Mouse (Mus musculus) MEL (cell line): ENCODE measurements around the gene Sez6. TPM values are rescaled to one million over a fixed set of nuclear protein-coding genes. Genes with fewer than 3 reads are reported as not detected.

ENCODE experiments used
- DNase-seq: peaks from one replicate; pipeline ENCODE4 v3.0.0; 2011; ENCODE audit warnings: low read depth, low spot score
- H3K27ac ChIP-seq: 2 replicates; pipeline ENCODE4 v1.5.1; 2012; ENCODE audit warnings: low read depth, mild to moderate bottlenecking, control low read depth, low read length, moderate library complexity; ENCODE audit not compliant: control insufficient read depth
- H3K27me3 ChIP-seq, 2 experiments: fragments of 150-350 bp in 1 of 2; sonication (generic) in 1 of 2; 2 replicates each; pipeline ENCODE4 v1.6.1; 2012; ENCODE audit warnings: low read length in 2 of 2, mild to moderate bottlenecking in 2 of 2, improper control_type of control experiment in 1 of 2, moderate library complexity in 1 of 2; ENCODE audit not compliant: insufficient read depth in 2 of 2, control insufficient read depth in 1 of 2
- H3K36me3 ChIP-seq, 2 experiments: 2 replicates each; pipeline ENCODE4 v1.6.1; 2012 to 2014; ENCODE audit warnings: low read length in 2 of 2, improper control_type of control experiment in 1 of 2, inconsistent platforms in 1 of 2, mild to moderate bottlenecking in 1 of 2; ENCODE audit not compliant: insufficient read depth in 2 of 2, control insufficient read depth in 1 of 2
- H3K4me1 ChIP-seq, 2 experiments: fragments of 150-350 bp in 1 of 2; sonication (generic) in 1 of 2; 2 replicates each; pipeline ENCODE4 v1.6.1; 2012; ENCODE audit warnings: low read length in 2 of 2, improper control_type of control experiment in 1 of 2, mild to moderate bottlenecking in 1 of 2; ENCODE audit not compliant: insufficient read depth in 2 of 2, control insufficient read depth in 1 of 2
- H3K4me3 ChIP-seq, 2 experiments: fragments of 150-350 bp in 1 of 2; sonication (generic) in 1 of 2; 2 replicates each; pipeline ENCODE4 v1.5.1; 2012; ENCODE audit warnings: low read depth in 2 of 2, low read length in 2 of 2, mild to moderate bottlenecking in 2 of 2, moderate library complexity in 2 of 2, control low read depth in 1 of 2, improper control_type of control experiment in 1 of 2; ENCODE audit not compliant: control insufficient read depth in 1 of 2, insufficient read depth in 1 of 2
- H3K79me2 ChIP-seq: 2 replicates; pipeline ENCODE4 v1.6.1; 2012; ENCODE audit warnings: mild to moderate bottlenecking, low read length, moderate library complexity; ENCODE audit not compliant: control insufficient read depth, poor library complexity, insufficient read depth
- H3K9ac ChIP-seq: 2 replicates; pipeline ENCODE4 v1.6.1; 2012; ENCODE audit warnings: low read depth, mild to moderate bottlenecking, control low read depth, low read length, moderate library complexity; ENCODE audit not compliant: control insufficient read depth, poor library complexity, severe bottlenecking
- H3K9me3 ChIP-seq: fragments of 150-350 bp; sonication (generic); replicated peaks from 2 replicates; pipeline ENCODE4 v1.6.1; 2012; ENCODE audit warnings: mild to moderate bottlenecking, low read length, improper control_type of control experiment, moderate library complexity; ENCODE audit not compliant: insufficient read depth
- CHD1 ChIP-seq: IDR thresholded peaks from 2 replicates; pipeline ENCODE4 v1.6.1; 2012; ENCODE audit warnings: low read depth, mild to moderate bottlenecking, inconsistent platforms, low read length, improper control_type of control experiment
- CHD2 ChIP-seq: IDR thresholded peaks from 2 replicates; pipeline ENCODE4 v1.6.1; 2011; ENCODE audit warnings: low read length, improper control_type of control experiment
- CTCF ChIP-seq, 3 experiments: IDR thresholded peaks in 2 of 3; conservative IDR thresholded peaks in 1 of 3; 2 replicates each; pipeline ENCODE4 v1.5.1; 2011 to 2012; ENCODE audit warnings: low read length in 3 of 3, low read depth in 2 of 3, mild to moderate bottlenecking in 2 of 3, improper control_type of control experiment in 1 of 3, inconsistent platforms in 1 of 3, mixed read lengths in 1 of 3, moderate library complexity in 1 of 3; ENCODE audit not compliant: control insufficient read depth in 1 of 3, insufficient read depth in 1 of 3, poor library complexity in 1 of 3, severe bottlenecking in 1 of 3
- EP300 ChIP-seq, 2 experiments: IDR thresholded peaks; 2 replicates each; pipeline ENCODE4 v1.6.1; 2011; ENCODE audit warnings: improper control_type of control experiment in 2 of 2, low read length in 2 of 2, low read depth in 1 of 2, mild to moderate bottlenecking in 1 of 2
- MAFK ChIP-seq: IDR thresholded peaks from 2 replicates; pipeline ENCODE4 v1.6.1; 2011; ENCODE audit warnings: low read depth, mild to moderate bottlenecking, low read length, improper control_type of control experiment, borderline replicate concordance
- MAZ ChIP-seq: IDR thresholded peaks from 2 replicates; pipeline ENCODE4 v1.6.1; 2012; ENCODE audit warnings: low read depth, mild to moderate bottlenecking, inconsistent platforms, low read length, improper control_type of control experiment
- NELFE ChIP-seq: IDR thresholded peaks from 2 replicates; pipeline ENCODE4 v1.6.1; 2011; ENCODE audit warnings: low read depth, low read length, improper control_type of control experiment
- NRF1 ChIP-seq: IDR thresholded peaks from 2 replicates; pipeline ENCODE4 v1.6.1; 2014; ENCODE audit warnings: low read depth, mild to moderate bottlenecking, inconsistent platforms, low read length, improper control_type of control experiment, moderate library complexity; ENCODE audit not compliant: poor library complexity, insufficient read depth, severe bottlenecking
- POLR2AphosphoS2 ChIP-seq: IDR thresholded peaks from 2 replicates; pipeline ENCODE4 v1.6.1; 2011; ENCODE audit warnings: low read length, improper control_type of control experiment
- POLR2AphosphoS5 ChIP-seq: IDR thresholded peaks from 2 replicates; pipeline ENCODE4 v1.6.1; 2012; ENCODE audit warnings: low read depth, borderline replicate concordance, mild to moderate bottlenecking, inconsistent platforms, low read length, moderate library complexity, mixed read lengths
- RCOR1 ChIP-seq: IDR thresholded peaks from 2 replicates; pipeline ENCODE4 v1.6.1; 2012; ENCODE audit warnings: low read depth, mild to moderate bottlenecking, inconsistent platforms, low read length, improper control_type of control experiment
- UBTF ChIP-seq: IDR thresholded peaks from 2 replicates; pipeline ENCODE4 v1.6.1; 2012; ENCODE audit warnings: low read depth, mild to moderate bottlenecking, inconsistent platforms, low read length, improper control_type of control experiment, moderate library complexity, borderline replicate concordance; ENCODE audit not compliant: insufficient read depth
- ZKSCAN1 ChIP-seq: IDR thresholded peaks from 2 replicates; pipeline ENCODE4 v1.6.1; 2012; ENCODE audit warnings: low read depth, mild to moderate bottlenecking, inconsistent platforms, low read length, improper control_type of control experiment, moderate library complexity
- ZNF384 ChIP-seq: IDR thresholded peaks from 2 replicates; pipeline ENCODE4 v1.6.1; 2012; ENCODE audit warnings: low read depth, mild to moderate bottlenecking, inconsistent platforms, low read length, improper control_type of control experiment
- polyA plus RNA-seq, 2 experiments: library from polyadenylated mRNA; stranded (reverse) in 1 of 2; unstranded in 1 of 2; fragments of >175 nt in 1 of 2; fragments of >200 nt in 1 of 2; gene quantifications; 2 replicates each; pipeline versions ENCODE4 v1.2.1 to v1.2.4; 2012; ENCODE audit warnings: low replicate concordance in 2 of 2, low read depth in 1 of 2; ENCODE audit not compliant: insufficient read length in 2 of 2, insufficient read depth in 1 of 2, missing spikeins in 1 of 2
- total RNA-seq: library from RNA; depleted of rRNA; stranded (reverse); fragments of 300-350 nt; gene quantifications from 2 replicates; pipeline ENCODE4 v1.2.3, GENCODE M21; 2012

Sez6 gene
- total and polyA plus RNA-seq, 3 experiments: 0.04 TPM; not detected in 2

GRCm38 (mm10) chr11:77934111-77934521, 3.5 kb downstream of the Sez6 start:
- TF ChIP-seq NELFE: no peak
- DNase-seq: no peak
- no peaks in the 10 kb centered on the region for H3K9me3 ChIP-seq
- no peak overlapping the region for H3K4me3 ChIP-seq
- H3K36me3 ChIP-seq: no peaks in the 10 kb centered on the region
- H3K27me3 ChIP-seq: peaks cover 16 to 22% of the 10 kb centered on the region in 2 experiments
- H3K79me2 ChIP-seq: no peaks in the 10 kb centered on the region
- no peak overlapping the region for H3K9ac ChIP-seq
- no peaks in the 10 kb centered on the region for H3K4me1 ChIP-seq
- no peak overlapping the region for H3K27ac ChIP-seq

GRCm38 (mm10) chr11:77934568-77935311, 4.1 kb downstream of the Sez6 start:
- TF ChIP-seq EP300 (IDR thresholded peaks at IDR 0.05; ENCODE audit: low read depth in 1 of 2, low read length in 2 of 2): no peak
- TF ChIP-seq CTCF (IDR thresholded peaks at IDR 0.05 in 2 of 3, conservative IDR thresholded peaks at IDR 0.05 in 1 of 3; ENCODE audit: control insufficient read depth in 1 of 3, insufficient read depth in 1 of 3, low read depth in 2 of 3, low read length in 3 of 3, poor library complexity in 1 of 3, severe bottlenecking in 1 of 3): no peak
- no peak for TF ChIP-seq NELFE
- no peak for TF ChIP-seq MAZ
- no peak for TF ChIP-seq MAFK
- TF ChIP-seq POLR2AphosphoS2: no peak
- no peak for TF ChIP-seq CHD2
- no peak for TF ChIP-seq ZNF384
- TF ChIP-seq UBTF: no peak
- TF ChIP-seq NRF1: no peak
- no peak for TF ChIP-seq CHD1
- TF ChIP-seq RCOR1: no peak
- no peak for TF ChIP-seq POLR2AphosphoS5
- TF ChIP-seq ZKSCAN1: no peak
- H3K27ac ChIP-seq: no peak overlapping the region

More at GRCm38 (mm10) chr11:77934568-77935311, 4.1 kb downstream of the Sez6 start:
- no peaks in the 10 kb centered on the region for H3K4me1 ChIP-seq
- DNase-seq: no peak
- no peak overlapping the region for H3K4me3 ChIP-seq
- H3K36me3 ChIP-seq: no peaks in the 10 kb centered on the region
- no peaks in the 10 kb centered on the region for H3K9me3 ChIP-seq
- H3K9ac ChIP-seq: no peak overlapping the region
- H3K27me3 ChIP-seq: peaks cover 15 to 22% of the 10 kb centered on the region in 2 experiments
- H3K79me2 ChIP-seq: no peaks in the 10 kb centered on the region
